Mouse (Mus musculus): ENCODE data around the gene Naglu.
"Not testable (repeated sequence)": the region's sequence is repeated elsewhere in the genome, so short reads cannot be mapped to it uniquely, and the experiment has no call there.

The Naglu gene

GRCm38 (mm10) chr11:101120545-101121188 lies 50.9 kb downstream of the Naglu start:
- DNase-seq (ENCODE audit: low spot score in 2 of 2), result no peak

- not testable (repeated sequence) for DNase-seq (ENCODE audit: low spot score in 2 of 2)
Measured at GRCm38 (mm10) chr11:101124494-101124893, 54.7 kb downstream of the Naglu start.

DNA sequence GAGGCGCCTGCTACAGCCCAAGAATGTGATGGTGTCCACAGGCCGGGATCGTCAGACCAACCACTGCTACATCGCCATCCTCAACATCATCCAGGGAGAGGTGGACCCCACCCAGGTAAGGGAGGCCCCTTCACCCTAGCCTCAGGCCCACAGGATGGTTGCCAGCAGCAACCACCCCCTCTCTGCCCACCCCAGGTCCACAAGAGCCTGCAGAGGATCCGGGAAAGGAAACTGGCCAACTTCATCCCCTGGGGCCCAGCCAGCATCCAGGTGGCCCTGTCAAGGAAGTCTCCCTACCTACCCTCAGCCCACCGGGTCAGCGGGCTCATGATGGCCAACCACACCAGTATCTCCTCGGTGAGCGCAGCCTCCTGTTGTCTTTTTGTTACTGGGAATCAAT lies 55.2 kb downstream of the Naglu start:
- DNase-seq (ENCODE audit: low spot score in 2 of 2), result not testable (repeated sequence)

DNA sequence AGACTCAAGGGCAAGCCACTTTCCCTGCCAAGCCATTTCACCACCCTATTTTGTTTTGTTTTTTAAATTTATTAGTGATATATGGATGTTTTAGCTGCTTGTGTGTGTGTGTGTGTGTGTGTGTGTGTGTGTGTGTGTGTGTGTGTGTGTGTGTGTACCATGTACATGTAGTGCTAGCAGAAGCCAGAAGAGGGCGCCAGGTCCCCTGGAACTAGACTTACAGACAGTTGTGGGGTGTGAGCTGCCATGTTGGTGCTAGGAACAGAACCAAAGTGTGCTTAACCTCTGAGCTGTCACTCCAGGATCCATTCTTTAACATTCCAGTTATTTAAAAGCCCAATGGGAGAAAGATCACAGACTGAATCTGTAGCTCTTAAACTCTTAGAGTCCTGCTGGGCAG lies 57.3 kb downstream of the Naglu start:
- peak in 1 of 2 experiments; percentile 36 for DNase-seq (ENCODE audit: low spot score in 2 of 2)
